Mouse (Mus musculus): ENCODE data around the gene Flvcr1.

GRCm38 (mm10) chr1:191073001-191073400, 47.0 kb upstream of the Flvcr1 start:
- no peak for TF ChIP-seq CTCF (IDR thresholded peaks at IDR 0.05)
- TF ChIP-seq EP300 (IDR thresholded peaks at IDR 0.05): no peak

All from lung, postnatal 0 days (tissue).